Mouse (Mus musculus): ENCODE data around the gene 6430548M08Rik.

Gene 6430548M08Rik

GRCm38 (mm10) chr8:120146051-120146450 is 32.1 kb downstream of the 6430548M08Rik start:
- no peak for DNase-seq

GRCm38 (mm10) chr8:120150028-120150427 is 36.1 kb downstream of the 6430548M08Rik start:
- no peak for DNase-seq

- no peak for DNase-seq
Measured at GRCm38 (mm10) chr8:120151151-120151550, 37.2 kb downstream of the 6430548M08Rik start.

- peak; percentile 61 for DNase-seq
Measured at GRCm38 (mm10) chr8:120152636-120153035, 38.7 kb downstream of the 6430548M08Rik start.

DNA sequence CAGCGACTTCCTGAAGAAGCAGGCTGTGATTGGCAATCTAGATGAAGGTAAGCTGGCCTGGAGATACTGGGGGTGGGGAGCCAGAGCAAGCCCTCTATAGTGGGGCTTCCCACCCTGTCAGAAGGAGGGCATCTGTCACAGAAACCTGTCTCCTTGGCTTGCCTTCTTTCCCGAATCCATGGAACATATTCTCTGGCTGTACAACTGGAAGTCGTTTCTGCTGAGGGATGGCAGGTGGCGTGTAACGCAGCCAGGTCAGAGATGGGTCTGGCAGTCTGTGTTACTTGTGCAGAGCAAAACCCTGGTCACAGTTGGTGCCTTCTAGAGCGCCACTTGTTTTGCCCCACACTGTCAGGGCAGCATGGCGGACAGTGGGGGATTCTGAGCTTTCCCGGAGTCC is 46.4 kb downstream of the 6430548M08Rik start:
- peak; percentile 90 for DNase-seq

DNA sequence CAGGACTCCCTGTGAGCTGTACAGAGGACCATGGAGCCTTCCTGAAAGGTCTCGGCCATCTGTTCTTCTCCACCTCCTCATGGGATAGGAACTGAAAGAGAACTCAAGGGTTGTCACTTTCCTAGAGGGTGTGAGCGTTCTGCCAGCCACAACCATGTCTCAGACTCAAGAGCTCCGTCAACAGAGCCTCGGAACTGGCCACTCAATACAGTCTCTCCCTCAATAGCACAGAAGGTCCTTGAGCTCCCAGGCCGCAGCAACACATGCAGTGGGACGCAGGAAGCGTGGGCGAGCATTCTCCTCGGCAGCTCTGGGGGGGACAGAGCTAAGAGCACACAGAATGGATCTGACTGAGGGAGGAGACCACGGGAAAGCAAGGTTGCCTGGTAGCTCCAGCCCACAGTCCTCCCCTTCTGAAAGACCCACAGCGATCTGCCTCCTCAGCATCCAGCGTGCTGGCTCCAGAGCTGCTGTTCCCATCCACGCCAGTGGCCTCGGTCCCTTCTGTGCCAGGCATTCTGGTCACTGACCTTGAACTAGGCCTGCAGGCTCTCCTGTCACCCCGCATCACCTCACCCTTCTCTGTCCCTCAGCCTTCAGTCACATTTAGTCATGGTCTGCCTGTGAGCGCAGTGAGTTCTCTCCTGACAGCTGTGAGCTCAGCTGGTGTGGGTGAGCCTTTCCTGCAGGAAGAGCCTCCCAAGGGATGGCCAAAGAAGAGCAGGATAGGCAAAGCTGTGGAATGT is 47.9 kb downstream of the 6430548M08Rik start:
- DNase-seq, result no peak

GRCm38 (mm10) chr8:120162404-120162752 is 48.4 kb downstream of the 6430548M08Rik start:
- no peak for DNase-seq

GRCm38 (mm10) chr8:120163376-120163775 is 49.4 kb downstream of the 6430548M08Rik start:
- no peak for DNase-seq

DNA sequence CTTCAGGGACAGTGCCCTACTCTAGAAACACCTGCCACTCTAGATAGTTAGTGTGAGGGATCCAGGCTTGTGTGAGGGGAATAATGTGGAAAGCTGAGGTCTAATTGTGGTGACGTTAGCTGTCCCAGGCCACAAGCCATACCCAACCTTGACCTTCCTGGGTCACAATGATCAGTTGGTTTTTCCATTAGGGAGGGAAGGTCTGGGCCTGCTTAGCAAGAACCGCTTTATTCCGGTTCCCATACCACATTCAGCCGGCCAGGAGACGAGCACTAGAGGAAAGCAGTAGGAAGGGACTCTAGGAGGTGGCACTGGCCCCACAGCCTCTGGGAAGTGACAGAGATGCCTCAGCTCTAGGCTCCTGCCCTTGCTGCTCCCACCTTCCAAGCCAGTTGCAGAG is 50.1 kb downstream of the 6430548M08Rik start:
- DNase-seq, result no peak

GRCm38 (mm10) chr8:120167136-120167535 is 53.2 kb downstream of the 6430548M08Rik start:
- peak; percentile 79 for DNase-seq

GRCm38 (mm10) chr8:120167821-120168220 is 53.9 kb downstream of the 6430548M08Rik start:
- no peak for DNase-seq

- DNase-seq, result no peak
Measured at GRCm38 (mm10) chr8:120169119-120169518, 55.2 kb downstream of the 6430548M08Rik start.

- no peak for DNase-seq
Measured at GRCm38 (mm10) chr8:120173195-120173594, 59.2 kb downstream of the 6430548M08Rik start.

- no peak for DNase-seq
Measured at GRCm38 (mm10) chr8:120174606-120175005, 60.7 kb downstream of the 6430548M08Rik start.

DNA sequence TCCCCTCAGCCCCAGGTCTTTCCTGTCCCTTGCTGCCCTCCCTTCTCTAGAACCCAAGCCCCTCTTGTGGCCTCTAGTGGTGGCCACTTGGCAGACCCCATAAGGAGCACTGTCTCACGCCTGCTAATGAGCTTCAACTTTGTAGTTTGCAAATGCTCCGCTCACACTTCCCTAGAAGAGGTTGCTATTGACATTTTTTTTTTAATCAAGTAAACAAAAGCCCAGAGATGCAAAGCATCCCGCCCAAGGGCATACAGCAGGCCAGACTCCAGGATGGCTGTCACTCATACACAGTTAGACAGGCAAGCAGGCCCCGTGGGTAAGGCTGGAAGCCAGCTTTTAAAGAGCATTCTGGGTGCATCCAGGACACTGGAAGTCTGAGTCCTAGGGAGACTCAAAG is 62.7 kb downstream of the 6430548M08Rik start:
- no peak for DNase-seq

DNA sequence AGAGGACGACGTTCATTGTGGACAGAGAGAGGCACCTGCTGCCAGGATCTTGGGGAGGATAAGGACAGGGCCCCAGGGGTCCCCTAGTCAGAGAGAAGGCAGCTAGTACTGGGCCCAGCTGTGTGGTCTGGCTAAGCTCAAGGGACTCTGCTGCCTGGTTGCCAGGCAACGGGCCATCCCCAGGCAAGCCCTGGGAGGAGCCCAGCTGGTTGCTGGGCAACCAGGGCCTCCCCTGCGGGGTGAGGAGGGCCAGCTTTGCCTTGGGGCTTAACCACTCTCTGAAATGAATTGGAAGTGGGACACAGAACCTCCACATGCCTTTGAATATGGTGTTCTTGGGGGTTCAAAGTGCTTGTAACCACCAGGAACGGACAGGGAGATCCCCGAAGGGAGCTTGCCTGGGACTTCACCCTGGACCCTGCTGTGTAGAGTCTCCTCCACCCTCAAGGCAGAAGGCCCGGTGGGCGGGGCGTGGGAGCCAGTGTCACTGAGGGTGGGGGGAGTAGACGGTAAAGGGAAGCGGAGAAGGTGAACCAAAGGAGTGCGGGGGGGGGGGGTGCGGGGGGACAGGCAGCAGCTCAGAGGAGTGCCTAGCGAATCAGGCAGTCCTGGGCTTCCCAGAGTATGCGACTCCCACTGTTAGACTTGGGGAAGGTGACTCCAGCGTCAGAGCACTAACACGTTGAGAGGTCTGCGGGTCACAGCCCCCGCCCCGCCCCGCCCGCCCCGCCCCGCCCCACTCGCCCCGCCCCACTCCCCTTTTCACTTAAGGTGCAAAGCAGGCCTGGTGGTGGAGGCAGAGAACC is 63.6 kb downstream of the 6430548M08Rik start, which contains the start of gene Fam92b:
Gene Fam92b, minus strand, starts transcription at position 149 of the 806 bp plus-strand sequence.
- no peak for DNase-seq

DNA sequence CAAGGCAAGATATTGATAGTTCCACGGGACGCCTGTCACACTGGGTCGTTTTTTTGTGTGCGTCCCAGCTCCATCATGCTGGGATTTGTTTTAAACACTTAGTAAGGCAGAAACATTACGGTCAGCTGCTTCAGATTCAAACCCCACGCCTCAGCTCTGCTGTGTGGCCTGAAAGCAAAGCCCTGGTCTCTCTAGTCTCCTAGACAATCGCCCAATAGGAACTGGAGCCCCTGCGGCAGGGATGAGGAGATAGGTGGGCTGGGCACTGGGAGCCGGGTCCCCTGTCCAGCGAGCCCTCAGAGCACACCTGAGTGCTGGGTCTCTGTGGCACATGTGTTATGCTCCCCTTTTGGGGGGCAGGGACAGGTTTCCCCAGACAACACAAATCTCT is 64.2 kb downstream of the 6430548M08Rik start:
- DNase-seq, result no peak

DNA sequence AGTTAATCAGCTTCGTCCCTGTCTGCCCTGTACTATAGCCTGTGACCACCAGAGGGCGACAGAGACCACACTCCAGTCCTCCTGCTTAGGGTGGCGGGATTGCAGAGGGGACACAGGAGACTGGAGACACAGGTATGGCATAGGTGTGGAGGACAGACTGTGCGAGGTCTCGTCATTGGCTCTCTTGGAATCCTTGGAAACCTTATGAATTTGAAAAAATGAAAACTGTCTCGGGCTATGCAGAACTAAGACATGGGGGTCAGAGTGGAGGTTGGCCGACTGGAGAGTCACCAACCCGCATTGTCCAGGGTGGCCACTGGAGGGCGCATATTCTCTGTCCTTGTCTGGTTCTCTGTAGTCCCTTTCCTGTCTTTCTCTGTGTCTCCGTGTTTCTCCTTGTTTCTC is 65.1 kb downstream of the 6430548M08Rik start:
- DNase-seq, result peak; percentile 88

DNA sequence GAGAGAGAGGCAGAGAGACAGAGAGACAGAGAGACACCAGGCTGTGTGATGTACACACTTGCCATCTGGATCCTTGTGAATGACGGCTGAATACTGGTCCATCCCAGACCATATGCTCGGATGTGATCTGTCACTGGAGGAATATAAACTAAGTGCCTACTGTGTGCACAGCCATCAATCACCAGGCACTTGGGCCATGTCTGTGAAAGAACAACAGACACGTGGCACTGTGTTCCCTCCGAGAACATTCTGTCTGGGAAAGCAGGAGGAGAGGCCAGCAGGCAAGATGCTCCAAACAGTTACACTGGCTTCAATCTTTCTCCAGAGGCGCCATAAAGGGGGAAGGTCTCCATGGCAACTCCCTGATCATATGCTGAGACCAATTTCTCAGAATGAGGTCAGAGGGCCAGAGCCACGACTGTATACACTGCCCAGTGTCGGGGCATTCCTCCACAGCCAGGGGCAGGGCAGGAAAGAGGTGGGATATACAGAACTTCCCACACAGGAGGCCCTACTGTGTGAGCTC is 66.6 kb downstream of the 6430548M08Rik start:
- DNase-seq, result no peak

- DNase-seq, result no peak
Measured at GRCm38 (mm10) chr8:120181274-120181673, 67.3 kb downstream of the 6430548M08Rik start.

- no peak for DNase-seq
Measured at GRCm38 (mm10) chr8:120181861-120182414, 68.0 kb downstream of the 6430548M08Rik start.

DNA sequence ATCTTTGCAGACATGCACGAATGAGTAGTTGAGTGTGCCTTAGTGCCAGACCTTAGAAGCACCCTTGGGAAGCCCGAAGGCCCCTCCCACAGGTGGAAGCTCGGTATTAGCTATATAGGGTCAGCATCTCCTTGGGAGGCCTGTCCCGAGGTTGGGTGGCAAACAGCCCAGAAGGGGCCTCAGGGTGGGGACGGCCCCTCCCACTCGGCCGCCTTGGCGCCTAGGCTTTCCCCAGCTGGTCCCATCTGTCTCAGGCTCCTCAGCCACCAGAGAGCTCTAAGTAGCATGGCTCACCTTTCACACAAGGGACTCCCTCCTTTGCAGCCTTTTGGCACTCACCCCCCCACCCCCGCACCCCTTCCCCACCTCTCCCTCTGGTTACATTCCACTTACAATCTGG is 70.4 kb downstream of the 6430548M08Rik start:
- no peak for DNase-seq

Data from cerebellum, adult 9-11 months (tissue).